Mouse (Mus musculus) testis, adult 10 weeks (tissue): Measurements from ENCODE around the gene Zfp52. TPM values are rescaled to one million over a fixed set of nuclear protein-coding genes. Genes with fewer than 3 reads are reported as not detected.

ENCODE experiments used
- polyA plus RNA-seq: library from polyadenylated mRNA; stranded (reverse); fragments of 350-450 nt; fragmentation: Illumina TruSeq; extraction: RNeasy Lipid Tissue Mini Kit (QIAGEN cat#74804); gene quantifications from one replicate; pipeline ENCODE4 v1.2.3, GENCODE M21; 2014; ENCODE audit warnings: low read depth, low replicate concordance

Zfp52 gene
- 4.0 TPM for polyA plus RNA-seq

GRCm38 (mm10) chr17:21535096-21536001 is at the start of gene Zfp52:
Gene Zfp52, plus strand, starts transcription at chr17:21535539.

GRCm38 (mm10) chr17:21488760-21489499 is 46.4 kb upstream of the Zfp52 start, which contains the start of gene Zfp53:
Gene Zfp53, plus strand, starts transcription at chr17:21488998.

GRCm38 (mm10) chr17:21566728-21567349 is 31.5 kb downstream of the Zfp52 start, which contains the start of gene Zfp948:
Gene Zfp948, plus strand, starts transcription at chr17:21567008.

Other genes with a start within 250 kb of the Zfp52 start
- gene Vmn1r237, start 223.7 kb upstream of the Zfp52 start, polyA plus RNA-seq, result not detected
- gene Zfp677, start 151.8 kb upstream of the Zfp52 start, polyA plus RNA-seq, result 13.6 TPM
- gene Zfp54, start 112.3 kb upstream of the Zfp52 start, polyA plus RNA-seq, result 54.2 TPM
- gene Zfp51, start 85.2 kb upstream of the Zfp52 start, polyA plus RNA-seq, result 56.0 TPM
- gene Zfp53, start 46.5 kb upstream of the Zfp52 start, polyA plus RNA-seq, result 4.3 TPM
- 5.5 TPM for gene Zfp948, start 31.5 kb downstream of the Zfp52 start, polyA plus RNA-seq
- 2.4 TPM for gene Zfp983, start 115.1 kb downstream of the Zfp52 start, polyA plus RNA-seq
- gene Gm10226, start 156.3 kb downstream of the Zfp52 start, polyA plus RNA-seq, result 17.7 TPM
- gene Zfp760, start 172.2 kb downstream of the Zfp52 start, polyA plus RNA-seq, result 3.3 TPM
- 6.4 TPM for gene Zfp229, start 195.3 kb downstream of the Zfp52 start, polyA plus RNA-seq